Mouse (Mus musculus) hindbrain, embryonic 16.5 days (tissue): ENCODE measurements around the gene Hoxc12. TPM values are rescaled to one million over a fixed set of nuclear protein-coding genes. Genes with fewer than 3 reads are reported as not detected.

Experiments
- ATAC-seq: fragments of 200-750 bp; cut with Nextera tagmentation; 2 replicates; pipeline ENCODE4 v1.8.0; 2017; ENCODE audit warnings: moderate TSS enrichment, moderate library complexity
- H3K27ac ChIP-seq: fragments of 300-500 bp; sonication (generic); 2 replicates; pipeline ENCODE4 v1.5.1; 2014; ENCODE audit warnings: low read depth, mild to moderate bottlenecking, control low read depth, low read length, moderate library complexity
- H3K27me3 ChIP-seq: fragments of 300-500 bp; sonication (generic); replicated peaks from 2 replicates; pipeline ENCODE4 v1.6.1; 2014; ENCODE audit warnings: low read length; ENCODE audit not compliant: control insufficient read depth, insufficient read depth
- H3K36me3 ChIP-seq: fragments of 300-500 bp; sonication (generic); 2 replicates; pipeline ENCODE4 v1.6.1; 2014; ENCODE audit warnings: mild to moderate bottlenecking, low read length, moderate library complexity, mixed read lengths; ENCODE audit not compliant: control insufficient read depth, insufficient read depth
- H3K4me1 ChIP-seq: fragments of 300-500 bp; sonication (generic); 2 replicates; pipeline ENCODE4 v1.6.1; 2014; ENCODE audit warnings: low read depth, low read length; ENCODE audit not compliant: control insufficient read depth, insufficient read depth
- H3K4me2 ChIP-seq: fragments of 300-500 bp; sonication (generic); 2 replicates; pipeline ENCODE4 v1.6.1; 2014; ENCODE audit warnings: mild to moderate bottlenecking, low read length, control low read depth, moderate library complexity
- H3K4me3 ChIP-seq: fragments of 300-500 bp; sonication (generic); 2 replicates; pipeline ENCODE4 v1.5.1; 2014; ENCODE audit warnings: mild to moderate bottlenecking, low read length, control low read depth, moderate library complexity
- H3K9ac ChIP-seq: fragments of 300-500 bp; sonication (generic); 2 replicates; pipeline ENCODE4 v1.6.1; 2014; ENCODE audit warnings: low read depth, mild to moderate bottlenecking, control low read depth, low read length, moderate library complexity
- H3K9me3 ChIP-seq: fragments of 300-500 bp; sonication (generic); 2 replicates; pipeline ENCODE4 v1.6.1; 2014; ENCODE audit warnings: mild to moderate bottlenecking, low read length, moderate library complexity; ENCODE audit not compliant: control insufficient read depth
- WGBS: fragments of 180-500 bp; shearing (Covaris S2); extraction: QIAGEN DNeasy Blood & Tissue Kit; methylation state at CpG from one replicate; pipeline ENCODE4 v1.1.7; 2014; 5-methylcytosine and 5-hydroxymethylcytosine counted together
- polyA plus RNA-seq: library from polyadenylated mRNA; unstranded; fragments of >200 nt; fragmentation: Nextera tagmentation; extraction: Ambion mirVana; gene quantifications from 2 replicates; pipeline ENCODE4 v1.2.1, GENCODE M21; 2015

The Hoxc12 gene
- polyA plus RNA-seq, 1 experiment from 2014 or later: not detected

DNA sequence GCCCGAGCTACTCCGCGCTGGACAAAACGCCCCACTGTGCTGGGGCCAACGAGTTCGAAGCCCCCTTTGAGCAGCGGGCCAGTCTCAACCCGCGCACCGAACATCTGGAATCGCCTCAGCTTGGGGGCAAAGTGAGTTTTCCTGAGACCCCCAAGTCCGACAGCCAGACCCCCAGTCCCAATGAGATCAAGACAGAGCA is 30.7 kb downstream of the Hoxc12 start, which contains the start of gene Hoxc5:
Hoxc5 (plus strand) TSS at position 132 of the 199 bp plus-strand sequence.
- ATAC-seq: no peak
- peak within 1 kb of the TSS; percentile 33 for H3K4me2 ChIP-seq
- no peak within 1 kb of the TSS for H3K9ac ChIP-seq
- H3K36me3 ChIP-seq: no peaks in the 10 kb centered on the region
- no peak within 1 kb of the TSS for H3K27ac ChIP-seq
- 4% methylated on average over 12 of the region's 12 CpGs for WGBS
- H3K4me3 ChIP-seq: peak within 1 kb of the TSS; percentile 14; the same call in 1 of the 2 replicates
- no peaks in the 10 kb centered on the region for H3K9me3 ChIP-seq
- H3K27me3 ChIP-seq: peaks cover 90% of the 10 kb centered on the region
- peaks cover 4% of the 10 kb centered on the region; the same call in 1 of the 2 replicates for H3K4me1 ChIP-seq

DNA sequence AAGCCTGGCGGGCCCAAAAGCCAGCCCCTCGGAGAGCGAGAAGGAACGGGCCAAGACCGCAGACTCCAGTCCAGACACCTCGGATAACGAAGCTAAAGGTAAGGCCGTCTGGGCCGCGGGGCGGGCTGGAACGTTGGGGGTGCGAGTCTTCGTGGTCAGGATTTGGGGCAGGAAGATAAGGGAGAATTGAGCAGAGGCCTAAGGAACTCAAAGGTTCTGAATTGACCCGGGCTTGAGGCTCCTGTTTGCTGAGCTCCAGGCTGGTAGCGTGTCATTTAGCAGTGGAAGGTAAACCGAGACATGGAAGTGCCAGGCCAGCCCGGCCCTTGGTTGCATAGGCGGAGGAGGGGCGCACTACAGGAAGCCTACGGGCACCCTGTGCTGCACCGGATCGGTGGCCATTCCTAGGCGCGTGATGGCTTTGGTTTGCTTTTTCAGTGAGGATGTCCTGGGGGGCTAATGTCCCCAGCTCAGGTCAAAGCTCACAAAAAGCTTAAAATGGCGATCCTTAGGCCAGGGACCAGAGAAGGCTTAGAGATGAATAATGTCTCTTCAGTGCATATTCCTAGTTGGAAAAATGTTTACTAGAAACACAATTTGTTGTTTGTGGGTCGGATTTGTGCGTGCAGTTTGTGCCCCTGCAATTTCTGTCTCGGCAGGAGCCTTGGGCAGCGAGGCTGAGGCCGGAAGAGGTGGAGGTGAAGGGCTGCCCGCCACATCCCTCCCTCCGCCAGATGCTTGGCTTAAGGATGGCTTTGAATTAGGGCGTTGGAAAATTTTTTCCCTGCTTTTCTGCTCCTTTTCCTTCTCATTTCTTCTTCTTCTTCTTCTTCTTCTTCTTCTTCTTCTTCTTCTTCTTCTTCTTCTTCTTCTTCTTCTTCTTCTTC is 31.2 kb downstream of the Hoxc12 start:
- Histone ChIP-seq H3K36me3 (no peaks in the 10 kb centered on the region), H3K4me2 (no peak overlapping the region), H3K9ac (no peak overlapping the region), H3K4me1 (peaks cover 4% of the 10 kb centered on the region; the same call in 1 of the 2 replicates), H3K9me3 (no peaks in the 10 kb centered on the region), H3K27me3 (peaks cover 91% of the 10 kb centered on the region), H3K27ac (no peak overlapping the region), H3K4me3 (no peak overlapping the region)
- WGBS: 2% methylated on average over 34 of the region's 34 CpGs
- no peak for ATAC-seq

DNA sequence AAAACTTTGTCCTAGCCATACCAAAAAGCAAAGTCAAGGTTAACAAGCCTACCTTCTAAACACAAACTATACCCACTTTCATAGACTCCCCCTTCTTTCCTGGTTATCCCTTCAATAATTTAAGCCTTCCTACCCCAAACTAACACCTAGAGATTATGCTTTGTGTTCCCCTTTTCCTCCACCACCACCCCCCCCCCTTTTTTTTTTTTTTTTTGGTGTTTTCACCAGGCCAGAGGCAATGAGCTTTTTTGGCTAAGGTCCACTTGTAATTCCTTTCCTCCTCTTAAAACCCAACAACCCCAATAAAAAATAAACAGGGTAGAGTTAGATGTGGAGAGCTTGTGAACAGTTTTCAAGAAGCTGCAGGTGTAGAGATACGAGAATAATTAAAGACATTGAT is 32.7 kb downstream of the Hoxc12 start:
- Histone ChIP-seq H3K27ac (no peak overlapping the region), H3K4me2 (no peak overlapping the region), H3K4me3 (no peak overlapping the region), H3K9me3 (0 out of 2 replicates have a peak, but pooled peaks cover 2% of the 10 kb centered on the region), H3K36me3 (no peaks in the 10 kb centered on the region), H3K4me1 (peaks cover 4% of the 10 kb centered on the region; the same call in 1 of the 2 replicates), H3K27me3 (peaks cover 95% of the 10 kb centered on the region), H3K9ac (no peak overlapping the region)
- 23% methylated on average over 1 of the region's 1 CpGs for WGBS
- ATAC-seq: no peak

GRCm38 (mm10) chr15:102970740-102971139 is 34.2 kb downstream of the Hoxc12 start:
- peaks cover 93% of the 10 kb centered on the region for H3K27me3 ChIP-seq
- no peak overlapping the region for H3K27ac ChIP-seq
- no peak overlapping the region for H3K9ac ChIP-seq
- H3K4me1 ChIP-seq: peaks cover 4% of the 10 kb centered on the region; the same call in 1 of the 2 replicates
- no peak for ATAC-seq
- WGBS: 5% methylated on average over 12 of the region's 12 CpGs
- no peak overlapping the region for H3K4me3 ChIP-seq
- no peaks in the 10 kb centered on the region for H3K36me3 ChIP-seq
- no peak overlapping the region for H3K4me2 ChIP-seq
- H3K9me3 ChIP-seq: 0 out of 2 replicates have a peak, but pooled peaks cover 2% of the 10 kb centered on the region

- Histone ChIP-seq H3K36me3 (no peaks in the 10 kb centered on the region), H3K4me3 (no peak overlapping the region), H3K27me3 (peaks cover 86% of the 10 kb centered on the region), H3K4me2 (no peak overlapping the region), H3K27ac (no peak overlapping the region), H3K9me3 (0 out of 2 replicates have a peak, but pooled peaks cover 2% of the 10 kb centered on the region), H3K4me1 (no peaks in the 10 kb centered on the region), H3K9ac (no peak overlapping the region)
- under 1% methylated on average over 21 of the region's 21 CpGs for WGBS
- ATAC-seq: no peak
Observed at GRCm38 (mm10) chr15:102972254-102972653, 35.7 kb downstream of the Hoxc12 start.

- 0% methylated on average over 6 of the region's 6 CpGs for WGBS
- no peak overlapping the region for H3K9ac ChIP-seq
- 0 out of 2 replicates have a peak, but pooled peaks cover 2% of the 10 kb centered on the region for H3K9me3 ChIP-seq
- ATAC-seq: no peak
- peaks cover 85% of the 10 kb centered on the region for H3K27me3 ChIP-seq
- H3K4me1 ChIP-seq: no peaks in the 10 kb centered on the region
- no peaks in the 10 kb centered on the region for H3K36me3 ChIP-seq
- H3K4me2 ChIP-seq: no peak overlapping the region
- no peak overlapping the region for H3K4me3 ChIP-seq
- H3K27ac ChIP-seq: no peak overlapping the region
Observed at GRCm38 (mm10) chr15:102972753-102973152, 36.2 kb downstream of the Hoxc12 start.

DNA sequence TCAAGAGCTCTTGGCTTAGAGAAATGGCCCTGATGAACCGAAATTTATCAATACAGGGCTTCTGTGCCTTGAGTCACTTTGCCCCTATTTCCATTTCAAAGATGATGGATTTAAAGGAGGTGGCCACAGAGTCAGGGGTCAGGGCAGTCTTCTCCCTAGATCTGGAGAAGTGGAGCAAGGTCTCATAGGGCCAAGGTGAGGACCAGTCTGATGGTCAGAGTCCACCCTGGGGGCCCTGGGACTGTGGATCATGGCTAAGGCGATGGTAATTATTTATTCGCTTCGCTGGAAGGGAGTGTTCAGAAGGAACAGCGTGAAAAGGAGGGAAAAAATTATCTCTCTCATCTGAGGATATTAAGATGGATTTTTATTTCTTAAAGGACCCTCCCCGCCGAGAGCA is 38.5 kb downstream of the Hoxc12 start:
- no peak overlapping the region for H3K4me3 ChIP-seq
- H3K36me3 ChIP-seq: no peaks in the 10 kb centered on the region
- WGBS: 4% methylated on average over 7 of the region's 7 CpGs
- H3K4me1 ChIP-seq: no peaks in the 10 kb centered on the region
- no peak overlapping the region for H3K27ac ChIP-seq
- H3K9ac ChIP-seq: no peak overlapping the region
- H3K27me3 ChIP-seq: peaks cover 86% of the 10 kb centered on the region
- no peak overlapping the region for H3K4me2 ChIP-seq
- ATAC-seq: no peak
- H3K9me3 ChIP-seq: 0 out of 2 replicates have a peak, but pooled peaks cover 2% of the 10 kb centered on the region

- Histone ChIP-seq H3K4me1 (no peaks in the 10 kb centered on the region), H3K9me3 (0 out of 2 replicates have a peak, but pooled peaks cover 2% of the 10 kb centered on the region), H3K27me3 (peaks cover 83% of the 10 kb centered on the region), H3K4me2 (no peak overlapping the region), H3K27ac (no peak overlapping the region), H3K9ac (no peak overlapping the region), H3K36me3 (no peaks in the 10 kb centered on the region), H3K4me3 (no peak overlapping the region)
- WGBS: 3% methylated on average over 21 of the region's 21 CpGs
- no peak for ATAC-seq
Observed at GRCm38 (mm10) chr15:102975688-102976111, 39.1 kb downstream of the Hoxc12 start.

- no peaks in the 10 kb centered on the region for H3K4me1 ChIP-seq
- H3K27ac ChIP-seq: no peak within 1 kb of the TSS
- no peak within 1 kb of the TSS for H3K9ac ChIP-seq
- no peak within 1 kb of the TSS for H3K4me2 ChIP-seq
- no peaks in the 10 kb centered on the region for H3K36me3 ChIP-seq
- H3K9me3 ChIP-seq: 0 out of 2 replicates have a peak, but pooled peaks cover 2% of the 10 kb centered on the region
- WGBS: 1% methylated on average over 20 of the region's 20 CpGs
- H3K27me3 ChIP-seq: peaks cover 78% of the 10 kb centered on the region
- no peak within 1 kb of the TSS for H3K4me3 ChIP-seq
- ATAC-seq: no peak
Observed at GRCm38 (mm10) chr15:102976171-102976570, 39.6 kb downstream of the Hoxc12 start, which contains the start of gene Hoxc9. Gene Hoxc9, plus strand, starts transcription at chr15:102976439.
